Mouse (Mus musculus) intestine, embryonic 16.5 days (tissue): ENCODE results near the gene Myt1l. TPM values are rescaled to one million over a fixed set of nuclear protein-coding genes. Genes with fewer than 3 reads are reported as not detected.

Experiments
- ATAC-seq: fragments of 200-750 bp; cut with Nextera tagmentation; 2 replicates; pipeline ENCODE4 v1.8.0; 2017; ENCODE audit warnings: moderate TSS enrichment, moderate library complexity
- H3K27ac ChIP-seq: fragments of 300-500 bp; sonication (generic); 2 replicates; pipeline ENCODE4 v1.5.1; 2014; ENCODE audit warnings: mild to moderate bottlenecking, low read length
- H3K27me3 ChIP-seq: fragments of 300-500 bp; sonication (generic); replicated peaks from 2 replicates; pipeline ENCODE4 v1.6.1; 2014; ENCODE audit warnings: low read length, control low read depth, mixed read lengths; ENCODE audit not compliant: control insufficient read depth, insufficient read depth
- H3K36me3 ChIP-seq: fragments of 300-500 bp; sonication (generic); 2 replicates; pipeline ENCODE4 v1.6.1; 2014; ENCODE audit warnings: low read length, control low read depth; ENCODE audit not compliant: control insufficient read depth, insufficient read depth
- H3K4me1 ChIP-seq: fragments of 300-500 bp; sonication (generic); 2 replicates; pipeline ENCODE4 v1.6.1; 2014; ENCODE audit warnings: low read length, control low read depth, mixed read lengths; ENCODE audit not compliant: control insufficient read depth, insufficient read depth
- H3K4me2 ChIP-seq: fragments of 300-500 bp; sonication (generic); 2 replicates; pipeline ENCODE4 v1.6.1; 2014; ENCODE audit warnings: low read depth, low read length, control low read depth
- H3K4me3 ChIP-seq: fragments of 300-500 bp; sonication (generic); 2 replicates; pipeline ENCODE4 v1.5.1; 2014; ENCODE audit warnings: mild to moderate bottlenecking, low read length
- H3K9ac ChIP-seq: fragments of 300-500 bp; sonication (generic); 2 replicates; pipeline ENCODE4 v1.6.1; 2014; ENCODE audit warnings: low read depth, low read length
- H3K9me3 ChIP-seq: fragments of 300-500 bp; sonication (generic); 2 replicates; pipeline ENCODE4 v1.6.1; 2016; ENCODE audit warnings: low read length, control low read depth; ENCODE audit not compliant: control insufficient read depth
- WGBS: fragments of 180-500 bp; shearing (Covaris S2); extraction: QIAGEN DNeasy Blood & Tissue Kit; methylation state at CpG from one replicate; pipeline ENCODE4 v1.1.7; 2014; 5-methylcytosine and 5-hydroxymethylcytosine counted together
- polyA plus RNA-seq: library from polyadenylated mRNA; unstranded; fragments of >200 nt; fragmentation: Nextera tagmentation; extraction: Ambion mirVana; gene quantifications from 2 replicates; pipeline ENCODE4 v1.2.1, GENCODE M21; 2015

Gene Myt1l
- polyA plus RNA-seq, 1 experiment from 2014 or later: 3.3 TPM

DNA sequence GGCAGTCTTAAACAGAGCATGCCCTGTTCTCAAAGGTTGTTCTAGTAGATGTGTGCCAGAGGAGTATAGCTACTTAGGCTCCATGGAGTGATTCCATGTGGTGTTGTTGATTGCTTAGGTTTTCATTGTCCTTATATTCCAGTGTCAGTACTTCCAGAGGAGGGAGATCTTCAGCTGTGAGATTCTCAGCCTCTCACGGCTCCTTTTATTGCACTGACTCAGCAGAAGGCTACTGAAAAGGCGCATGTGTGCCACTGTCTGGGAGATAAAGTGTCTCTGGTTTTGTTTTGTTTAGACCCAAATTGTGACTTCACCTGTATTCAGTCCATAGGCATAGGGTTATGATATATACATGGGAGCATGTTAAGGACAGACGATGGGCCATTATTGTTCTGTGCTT is 28.2 kb downstream of the Myt1l start:
- Histone ChIP-seq H3K4me2 (no peak overlapping the region), H3K36me3 (no peaks in the 10 kb centered on the region)
- 58% methylated on average over 3 of the region's 3 CpGs for WGBS

DNA sequence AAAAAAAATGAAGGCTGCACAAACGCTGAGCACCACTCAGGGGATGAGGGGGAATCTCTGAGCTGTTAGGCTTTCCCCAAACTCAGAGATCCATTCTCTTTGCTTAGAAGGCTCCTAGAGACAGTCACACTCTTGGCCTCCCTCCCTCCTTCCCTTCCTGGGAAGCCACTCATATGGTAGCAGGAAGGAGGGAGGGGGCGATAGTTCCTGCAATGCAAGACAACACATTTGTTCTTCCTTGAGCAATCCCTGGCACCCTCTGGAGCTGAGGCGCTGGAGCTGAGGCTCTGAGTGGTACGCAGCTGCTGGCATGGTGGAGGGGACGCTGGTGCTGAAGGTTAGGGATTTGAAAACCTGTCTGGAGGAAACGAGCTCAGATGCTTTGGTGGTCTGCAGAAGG is 28.7 kb downstream of the Myt1l start:
- ATAC-seq: no peak
- Histone ChIP-seq H3K4me3 (no peak overlapping the region), H3K27ac (no peak overlapping the region), H3K4me2 (no peak overlapping the region), H3K9ac (no peak overlapping the region), H3K4me1 (no peaks in the 10 kb centered on the region), H3K27me3 (no peaks in the 10 kb centered on the region), H3K9me3 (no peaks in the 10 kb centered on the region), H3K36me3 (no peaks in the 10 kb centered on the region)
- 60% methylated on average over 6 of the region's 6 CpGs for WGBS

More for the DNA sequence above, 28.2 kb downstream of the Myt1l start:
- no peaks in the 10 kb centered on the region for H3K4me1 ChIP-seq
- no peak overlapping the region for H3K4me3 ChIP-seq
- no peaks in the 10 kb centered on the region for H3K27me3 ChIP-seq
- ATAC-seq: no peak
- no peak overlapping the region for H3K9ac ChIP-seq
- no peaks in the 10 kb centered on the region for H3K9me3 ChIP-seq
- no peak overlapping the region for H3K27ac ChIP-seq

DNA sequence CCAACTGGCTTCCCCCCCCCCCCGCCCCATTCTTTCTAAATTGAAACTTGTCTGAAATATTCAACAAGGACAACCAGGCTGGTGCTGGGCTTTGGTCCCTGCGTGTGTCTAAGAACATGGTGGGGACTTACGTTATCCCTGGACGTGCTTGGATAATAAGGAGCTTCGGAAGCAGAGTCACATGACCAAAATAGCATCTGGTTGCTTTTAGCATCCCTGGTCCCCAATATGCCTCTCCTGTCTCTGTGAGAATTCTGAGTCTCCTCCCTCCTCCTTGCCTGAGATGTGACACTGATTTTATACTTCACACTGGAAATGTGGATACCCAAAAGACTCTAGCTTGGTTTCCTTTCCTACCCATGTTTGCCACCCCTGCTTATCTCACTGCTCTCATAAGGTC is 31.6 kb downstream of the Myt1l start:
- Histone ChIP-seq H3K9ac (no peak overlapping the region), H3K27me3 (no peaks in the 10 kb centered on the region), H3K36me3 (no peaks in the 10 kb centered on the region), H3K27ac (no peak overlapping the region), H3K4me2 (no peak overlapping the region), H3K4me3 (no peak overlapping the region), H3K9me3 (no peaks in the 10 kb centered on the region), H3K4me1 (no peaks in the 10 kb centered on the region)
- 74% methylated on average over 5 of the region's 5 CpGs for WGBS
- no peak for ATAC-seq

DNA sequence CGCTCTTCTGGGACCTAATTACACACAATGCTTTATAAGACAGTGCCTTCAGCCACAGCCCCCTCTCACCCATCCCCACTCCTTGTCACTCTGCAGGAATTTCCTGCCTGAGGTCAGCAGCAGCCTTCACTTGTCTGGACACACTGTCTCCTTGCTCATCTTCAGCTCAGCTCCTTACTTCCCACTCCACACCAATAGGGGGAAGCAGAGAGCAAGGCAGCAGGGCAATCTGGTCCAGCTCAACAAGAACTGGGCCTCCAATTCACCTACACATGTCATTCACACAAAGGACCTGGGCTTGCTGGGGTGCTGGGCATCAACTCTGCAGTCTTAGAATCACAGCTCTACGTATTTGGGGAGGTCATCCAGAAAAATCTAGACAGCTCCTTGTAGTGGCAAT is 33.0 kb downstream of the Myt1l start:
- ATAC-seq: no peak
- WGBS: 84% methylated on average over 2 of the region's 2 CpGs
- no peak overlapping the region for H3K27ac ChIP-seq

DNA sequence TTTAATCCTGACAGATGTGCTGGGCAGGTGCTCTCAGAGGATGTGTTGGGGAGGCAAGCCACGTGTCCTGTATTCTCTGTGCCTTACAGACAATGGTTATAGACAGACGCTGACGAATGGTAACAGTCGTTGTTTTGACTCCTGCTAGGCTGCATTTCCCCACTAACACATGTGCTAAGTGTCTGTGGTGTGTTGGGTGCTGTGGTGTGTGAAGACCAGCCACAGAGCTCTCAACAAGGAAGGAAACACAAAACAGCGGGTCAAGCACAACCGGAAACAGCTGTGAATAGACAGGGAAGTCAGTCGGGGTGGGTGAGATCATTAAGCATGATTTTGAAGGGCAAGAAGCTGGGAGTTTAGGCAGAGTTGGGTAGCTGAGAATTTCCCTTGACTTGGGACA is 41.1 kb downstream of the Myt1l start:
- Histone ChIP-seq H3K36me3 (no peaks in the 10 kb centered on the region), H3K27me3 (no peaks in the 10 kb centered on the region), H3K4me3 (no peak overlapping the region), H3K4me2 (no peak overlapping the region), H3K9me3 (no peaks in the 10 kb centered on the region), H3K4me1 (no peaks in the 10 kb centered on the region), H3K27ac (no peak overlapping the region), H3K9ac (no peak overlapping the region)
- WGBS: 73% methylated on average over 7 of the region's 7 CpGs
- ATAC-seq: no peak

More for the DNA sequence above, 33.0 kb downstream of the Myt1l start:
- Histone ChIP-seq H3K4me2 (no peak overlapping the region), H3K9ac (no peak overlapping the region), H3K36me3 (no peaks in the 10 kb centered on the region), H3K4me3 (no peak overlapping the region), H3K4me1 (no peaks in the 10 kb centered on the region), H3K27me3 (no peaks in the 10 kb centered on the region), H3K9me3 (no peaks in the 10 kb centered on the region)

DNA sequence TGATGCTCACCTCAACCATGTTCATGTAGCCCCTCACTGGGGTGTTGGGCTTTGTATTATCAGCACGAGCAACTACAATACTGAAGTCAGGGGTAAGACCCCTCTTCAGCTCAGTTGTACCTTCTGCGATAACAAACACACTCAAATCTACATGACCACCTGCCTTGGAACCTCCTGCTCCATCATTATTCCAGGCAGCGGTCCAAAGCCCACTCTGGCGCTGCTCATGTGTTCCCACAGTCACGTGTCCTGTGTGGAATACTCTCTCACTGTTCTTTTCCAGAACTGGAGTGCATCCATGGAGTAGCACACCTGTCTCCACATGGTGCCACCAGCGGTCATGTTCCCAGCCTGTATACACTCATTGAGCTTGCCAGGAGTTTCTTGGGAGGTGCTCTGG is 42.2 kb downstream of the Myt1l start:
- Histone ChIP-seq H3K27ac (no peak overlapping the region), H3K4me2 (no peak overlapping the region), H3K9ac (no peak overlapping the region), H3K4me1 (no peaks in the 10 kb centered on the region), H3K4me3 (no peak overlapping the region), H3K9me3 (no peaks in the 10 kb centered on the region), H3K36me3 (no peaks in the 10 kb centered on the region), H3K27me3 (no peaks in the 10 kb centered on the region)
- 86% methylated on average over 6 of the region's 6 CpGs for WGBS
- no peak for ATAC-seq

DNA sequence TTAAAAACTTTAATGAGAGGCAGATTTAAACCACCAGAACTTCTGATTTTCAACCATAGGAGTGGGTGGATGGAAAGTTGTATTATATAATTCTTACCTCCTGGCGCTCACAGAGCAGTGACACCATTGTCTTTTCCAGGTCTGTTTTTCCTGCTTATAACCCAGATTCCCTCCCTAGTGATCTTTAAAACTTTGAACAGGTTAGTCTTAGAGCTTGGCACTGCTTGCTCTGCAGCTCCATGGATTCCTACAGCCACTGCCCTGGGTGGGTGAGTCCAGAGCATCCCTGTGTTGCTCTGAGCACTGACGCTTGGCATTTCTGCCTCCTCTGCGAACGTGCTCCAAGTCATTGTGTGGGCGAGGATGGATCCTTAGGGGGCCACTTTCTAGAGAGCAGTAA is 43.4 kb downstream of the Myt1l start:
- H3K36me3 ChIP-seq: no peaks in the 10 kb centered on the region
- H3K9ac ChIP-seq: no peak overlapping the region
- no peaks in the 10 kb centered on the region for H3K9me3 ChIP-seq
- 83% methylated on average over 5 of the region's 5 CpGs for WGBS
- H3K4me2 ChIP-seq: no peak overlapping the region
- H3K27ac ChIP-seq: no peak overlapping the region
- no peaks in the 10 kb centered on the region for H3K27me3 ChIP-seq
- no peaks in the 10 kb centered on the region for H3K4me1 ChIP-seq
- no peak overlapping the region for H3K4me3 ChIP-seq
- ATAC-seq: no peak

DNA sequence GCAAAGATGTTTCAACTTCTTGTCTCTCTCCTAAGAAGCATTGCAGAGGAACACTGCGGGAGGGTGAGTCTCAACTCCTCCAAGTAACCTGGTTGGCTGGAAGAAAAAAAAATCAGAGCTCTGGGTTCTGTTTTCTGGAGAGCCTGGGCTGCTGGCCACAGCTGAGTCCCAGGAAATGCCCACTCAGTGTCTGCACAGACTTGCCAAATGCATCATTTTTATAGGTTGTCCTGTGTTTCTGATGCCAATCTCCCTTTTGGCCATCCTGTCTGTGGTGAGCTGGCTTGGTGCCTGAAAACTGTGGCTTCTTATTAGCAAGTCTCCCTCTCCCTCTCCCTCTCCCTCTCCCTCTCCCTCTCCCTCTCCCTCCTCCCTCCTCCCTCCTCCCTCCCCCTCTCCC is 65.6 kb downstream of the Myt1l start:
- no peak overlapping the region for H3K9ac ChIP-seq
- H3K4me3 ChIP-seq: no peak overlapping the region
- 73% methylated on average over 1 of the region's 1 CpGs for WGBS
- no peak overlapping the region for H3K27ac ChIP-seq
- no peaks in the 10 kb centered on the region for H3K27me3 ChIP-seq
- H3K36me3 ChIP-seq: no peaks in the 10 kb centered on the region
- no peaks in the 10 kb centered on the region for H3K4me1 ChIP-seq
- no peak overlapping the region for H3K4me2 ChIP-seq
- no peak for ATAC-seq
- H3K9me3 ChIP-seq: no peaks in the 10 kb centered on the region

DNA sequence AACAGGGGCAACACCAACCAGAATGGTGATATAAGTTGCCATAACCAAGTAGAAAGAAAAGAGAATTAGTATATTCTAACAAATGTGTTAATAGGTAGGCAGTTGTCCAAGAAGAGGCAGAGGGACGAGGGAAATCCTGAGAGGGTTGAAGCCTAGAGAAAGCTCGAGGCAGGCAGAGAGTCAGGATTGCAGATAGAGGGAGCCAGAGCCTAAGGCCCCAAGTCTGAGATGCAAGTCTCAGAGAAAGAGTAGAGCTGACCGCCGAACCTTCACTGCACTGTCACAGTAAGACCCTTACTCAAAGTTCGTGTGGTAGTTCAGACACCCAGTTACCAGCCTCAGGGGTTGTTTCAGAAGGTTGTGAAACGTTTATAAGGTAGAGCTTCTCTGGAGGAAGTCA is 71.7 kb downstream of the Myt1l start:
- H3K4me2 ChIP-seq: no peak overlapping the region
- H3K27me3 ChIP-seq: no peaks in the 10 kb centered on the region
- H3K9ac ChIP-seq: no peak overlapping the region
- H3K4me1 ChIP-seq: no peaks in the 10 kb centered on the region
- no peaks in the 10 kb centered on the region for H3K36me3 ChIP-seq
- WGBS: 55% methylated on average over 6 of the region's 6 CpGs
- no peaks in the 10 kb centered on the region for H3K9me3 ChIP-seq
- no peak overlapping the region for H3K27ac ChIP-seq
- no peak for ATAC-seq
- H3K4me3 ChIP-seq: no peak overlapping the region

DNA sequence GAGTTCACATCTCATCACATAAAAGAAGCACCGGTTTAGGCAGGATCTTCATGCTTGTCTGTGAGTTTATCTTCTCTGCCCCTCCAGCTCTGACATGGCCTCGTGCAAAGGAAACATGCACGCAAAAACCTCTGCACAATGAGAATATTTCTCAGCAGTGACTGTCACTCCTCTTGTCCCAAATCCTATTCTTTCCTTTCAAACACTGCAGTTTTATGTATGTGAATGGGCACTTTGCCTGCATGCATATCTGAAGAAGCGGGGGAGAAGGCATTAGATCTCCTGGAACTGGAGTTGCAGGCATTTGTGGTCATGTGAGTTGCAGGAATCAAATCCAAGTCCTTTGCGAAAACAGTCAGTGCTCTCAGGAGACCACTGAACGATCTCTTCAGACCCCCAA is 73.0 kb downstream of the Myt1l start:
- no peak for ATAC-seq
- Histone ChIP-seq H3K27me3 (no peaks in the 10 kb centered on the region), H3K4me3 (no peak overlapping the region), H3K4me1 (no peaks in the 10 kb centered on the region), H3K9me3 (no peaks in the 10 kb centered on the region), H3K36me3 (no peaks in the 10 kb centered on the region), H3K27ac (no peak overlapping the region), H3K4me2 (no peak overlapping the region), H3K9ac (no peak overlapping the region)
- WGBS: 79% methylated on average over 6 of the region's 6 CpGs
